Mouse (Mus musculus): ENCODE measurements at regions not wholly inside any gene's neighbourhood (a gene's known extent, or its start where the extent isn't known, plus 50 kb on each side); places are given as distances from the start of the nearest gene placed in this dataset.

GRCm38 (mm10) chr10:95032760-95033716, 88.4 kb upstream of the Plxnc1 start:
- DNase-seq (ENCODE audit: extremely low spot score), result no peak

GRCm38 (mm10) chr10:95031371-95031770, 86.7 kb upstream of the Plxnc1 start:
- no peak for DNase-seq (ENCODE audit: extremely low spot score)

- no peak for DNase-seq (ENCODE audit: extremely low spot score)
Measured at GRCm38 (mm10) chr10:95030801-95031200, 86.2 kb upstream of the Plxnc1 start.

GRCm38 (mm10) chr10:95029554-95029953, 84.9 kb upstream of the Plxnc1 start:
- DNase-seq (ENCODE audit: extremely low spot score), result no peak

GRCm38 (mm10) chr10:95025569-95026327, 81.1 kb upstream of the Plxnc1 start:
- DNase-seq (ENCODE audit: extremely low spot score), result no peak

GRCm38 (mm10) chr10:95021209-95021608, 76.6 kb upstream of the Plxnc1 start:
- no peak for DNase-seq (ENCODE audit: extremely low spot score)

GRCm38 (mm10) chr10:95016896-95017295, 72.3 kb upstream of the Plxnc1 start:
- DNase-seq (ENCODE audit: extremely low spot score), result no peak

GRCm38 (mm10) chr10:95015298-95015951, 70.8 kb upstream of the Plxnc1 start:
- DNase-seq (ENCODE audit: extremely low spot score), result no peak

GRCm38 (mm10) chr10:95013946-95014345, 69.3 kb upstream of the Plxnc1 start:
- DNase-seq (ENCODE audit: extremely low spot score), result no peak

GRCm38 (mm10) chr10:95013213-95013915, 68.7 kb upstream of the Plxnc1 start:
- no peak for DNase-seq (ENCODE audit: extremely low spot score)

GRCm38 (mm10) chr10:95010333-95010732, 65.7 kb upstream of the Plxnc1 start:
- no peak for DNase-seq (ENCODE audit: extremely low spot score)

GRCm38 (mm10) chr10:95009081-95009480, 64.4 kb upstream of the Plxnc1 start:
- DNase-seq (ENCODE audit: extremely low spot score), result no peak

- DNase-seq (ENCODE audit: extremely low spot score), result no peak
Measured at GRCm38 (mm10) chr10:95004065-95004763, 59.6 kb upstream of the Plxnc1 start.

- DNase-seq (ENCODE audit: extremely low spot score), result no peak
Measured at GRCm38 (mm10) chr10:95003621-95004020, 59.0 kb upstream of the Plxnc1 start.

GRCm38 (mm10) chr10:95001650-95002049, 57.0 kb upstream of the Plxnc1 start:
- no peak for DNase-seq (ENCODE audit: extremely low spot score)

- no peak for DNase-seq (ENCODE audit: extremely low spot score)
Measured at GRCm38 (mm10) chr10:94999716-95000115, 55.1 kb upstream of the Plxnc1 start.

All from embryo, embryonic 9.5 days (tissue).